In genomic region chr8:78742453-78742852, GRCm38 (mm10) we compare ENCODE assay signal across 8 mouse cellular contexts.
DNase-seq lines count a peak whose midpoint lies in the region; ATAC-seq lines count a peak whose summit lies in the region.

No protein-coding gene starts in this region.

- no peaks in the 10 kb centered on the region for H3K36me3 ChIP-seq in hindbrain, embryonic 14.5 days (replicated peaks; ENCODE audit: control insufficient read depth, insufficient read depth)
- H3K36me3 ChIP-seq in midbrain, embryonic 12.5 days = no peaks in the 10 kb centered on the region

- peak overlapping the region; percentile 68 for H3K27ac ChIP-seq in hindbrain, embryonic 14.5 days
- 0 out of 2 replicates have a peak overlapping the region, but pooled peaks have one; percentile 5 for H3K27ac ChIP-seq in midbrain, embryonic 12.5 days (replicated peaks)

- WGBS in hindbrain, embryonic 14.5 days = 26% methylated on average over 2 of the region's 2 CpGs
- WGBS in midbrain, embryonic 12.5 days = 73% methylated on average over 2 of the region's 2 CpGs

- intact Hi-C loops in left cerebral cortex, postnatal 14 days (cut with DNase I) = loop anchor here (5.0 to 10.0 kb wide), 2 partner anchors 90 to 678 kb away; no protein-coding TSS in a partner anchor

- no peak overlapping the region for H3K9ac ChIP-seq in hindbrain, embryonic 14.5 days
- no peak overlapping the region for H3K9ac ChIP-seq in midbrain, embryonic 12.5 days (replicated peaks)

- H3K4me2 ChIP-seq in hindbrain, embryonic 14.5 days (replicated peaks) = no peak overlapping the region
- H3K4me2 ChIP-seq in midbrain, embryonic 12.5 days (replicated peaks) = no peak overlapping the region

- peak; percentile 94 for DNase-seq in adrenal gland, adult 8-10 months
- DNase-seq in cerebellum, postnatal 25 days = peak; percentile 33 to 61
- peak; percentile 77 to 83 for DNase-seq in gastrocnemius, adult 8-10 months (ENCODE audit: low spot score in 2 of 2)
- peak; percentile 58 for DNase-seq in hindbrain, embryonic 14.5 days (ENCODE audit: low spot score)
- DNase-seq in left cerebral cortex, postnatal 14 days (ENCODE audit: low spot score in 2 of 2) = peak; percentile 59 to 70
- DNase-seq in urinary bladder, adult 18-20 months (ENCODE audit: low spot score in 2 of 2) = peak; percentile 11 to 73
- DNase-seq in thymus, postnatal 0 days (ENCODE audit: low spot score) = no peak

- peak; percentile 86 for ATAC-seq in hindbrain, embryonic 14.5 days (ENCODE audit: low FRiP score)
- peak; percentile 86 for ATAC-seq in midbrain, embryonic 12.5 days (ENCODE audit: low FRiP score, low read depth)

- no peaks in the 10 kb centered on the region for H3K9me3 ChIP-seq in hindbrain, embryonic 14.5 days (ENCODE audit: control insufficient read depth, low read length)
- H3K9me3 ChIP-seq in midbrain, embryonic 12.5 days = no peaks in the 10 kb centered on the region

- no peak overlapping the region for H3K4me3 ChIP-seq in hindbrain, embryonic 14.5 days (replicated peaks; ENCODE audit: low read length)
- no peak overlapping the region for H3K4me3 ChIP-seq in midbrain, embryonic 12.5 days

- no peaks in the 10 kb centered on the region for H3K27me3 ChIP-seq in hindbrain, embryonic 14.5 days (ENCODE audit: control insufficient read depth, insufficient read depth, low read length)
- H3K27me3 ChIP-seq in midbrain, embryonic 12.5 days = no peaks in the 10 kb centered on the region

- H3K4me1 ChIP-seq in hindbrain, embryonic 14.5 days (replicated peaks; ENCODE audit: control insufficient read depth, insufficient read depth, low read length) = no peaks in the 10 kb centered on the region
- H3K4me1 ChIP-seq in midbrain, embryonic 12.5 days = 0 out of 2 replicates have a peak, but pooled peaks cover 2% of the 10 kb centered on the region
